Mouse (Mus musculus): Measurements from ENCODE around the gene Zfp598. TPM values are rescaled to one million over a fixed set of nuclear protein-coding genes. Genes with fewer than 3 reads are reported as not detected.
A peak's percentile ranks its signal among the peaks of the same experiment; 100 is the strongest.
"Not testable (repeated sequence)": the region's sequence is repeated elsewhere in the genome, so short reads cannot be mapped to it uniquely, and the experiment has no call there.

Gene Zfp598
- total RNA-seq, 2 experiments from 2014 or later: 22.6 to 29.1 TPM

- ATAC-seq (replicated peaks; ENCODE audit: poor library complexity): not testable (repeated sequence)
Measured at GRCm38 (mm10) chr17:24720616-24721015, 51.1 kb downstream of the Zfp598 start.

GRCm38 (mm10) chr17:24721383-24721955 lies 52.0 kb downstream of the Zfp598 start:
- ATAC-seq (replicated peaks; ENCODE audit: poor library complexity): not testable (repeated sequence)

DNA sequence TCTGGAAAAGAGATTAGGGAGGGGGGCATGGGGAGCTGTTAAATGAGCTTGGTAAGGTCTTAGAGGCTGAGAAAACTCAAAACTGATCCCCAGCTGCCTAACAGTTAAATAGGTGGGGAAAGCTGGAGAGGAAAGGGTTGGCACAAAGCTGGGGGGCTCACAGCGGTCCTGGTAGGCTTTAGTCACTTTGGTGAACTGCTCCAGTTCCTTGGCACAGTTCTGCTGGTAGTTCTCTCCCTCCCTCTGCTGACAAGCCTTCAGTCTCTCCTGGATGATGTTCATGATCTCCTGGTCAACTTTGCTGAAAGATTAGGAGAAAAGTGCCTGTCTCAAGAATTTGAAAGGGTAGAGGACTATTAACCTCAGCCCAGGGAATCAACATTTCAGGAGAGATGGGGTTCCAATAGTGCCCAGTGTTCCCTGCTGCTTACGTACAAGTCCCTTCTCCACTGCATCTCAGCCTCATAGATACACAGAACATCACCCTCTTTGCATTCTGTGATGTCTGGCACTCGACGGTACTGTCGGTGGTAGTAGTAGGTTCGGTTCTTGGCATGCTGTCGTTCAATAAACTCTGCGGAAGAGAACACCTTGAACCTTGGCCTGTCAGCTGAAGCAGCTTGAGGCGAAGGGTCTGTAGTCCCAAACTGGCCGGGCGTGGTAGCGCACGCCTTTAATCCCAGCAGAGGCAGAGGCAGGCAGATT lies 52.9 kb downstream of the Zfp598 start:
- no peak for ATAC-seq (replicated peaks; ENCODE audit: poor library complexity)

GRCm38 (mm10) chr17:24723122-24723880 lies 53.8 kb downstream of the Zfp598 start:
- ATAC-seq (replicated peaks; ENCODE audit: poor library complexity): no peak

GRCm38 (mm10) chr17:24723881-24724180 lies 54.3 kb downstream of the Zfp598 start:
- ATAC-seq (replicated peaks; ENCODE audit: poor library complexity): peak; percentile 15

DNA sequence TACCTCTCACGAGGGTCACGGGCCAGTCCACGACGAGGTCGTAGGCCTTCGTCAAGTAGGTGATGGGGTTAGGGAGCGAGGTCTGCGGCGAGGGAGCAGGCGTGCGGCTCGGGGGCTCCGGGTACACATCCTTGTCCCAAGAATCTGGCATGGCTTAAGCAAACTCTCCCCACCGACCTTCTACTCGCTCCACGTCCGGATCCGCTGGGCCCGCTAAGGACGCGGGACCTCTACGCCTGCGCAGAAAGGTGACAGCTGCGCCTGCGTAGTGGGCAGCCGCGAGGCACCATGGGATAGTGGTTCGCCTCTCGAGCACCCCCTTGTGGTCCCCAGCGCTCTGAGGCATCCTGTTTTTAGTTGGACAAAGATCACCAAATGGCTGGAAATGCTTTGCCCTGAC lies 54.7 kb downstream of the Zfp598 start, which contains the start of gene Ndufb10:
Gene Ndufb10 (minus strand): TSS at position 295 of the 400 bp plus-strand sequence.
- peak; percentile 60 for ATAC-seq (replicated peaks; ENCODE audit: poor library complexity)

DNA sequence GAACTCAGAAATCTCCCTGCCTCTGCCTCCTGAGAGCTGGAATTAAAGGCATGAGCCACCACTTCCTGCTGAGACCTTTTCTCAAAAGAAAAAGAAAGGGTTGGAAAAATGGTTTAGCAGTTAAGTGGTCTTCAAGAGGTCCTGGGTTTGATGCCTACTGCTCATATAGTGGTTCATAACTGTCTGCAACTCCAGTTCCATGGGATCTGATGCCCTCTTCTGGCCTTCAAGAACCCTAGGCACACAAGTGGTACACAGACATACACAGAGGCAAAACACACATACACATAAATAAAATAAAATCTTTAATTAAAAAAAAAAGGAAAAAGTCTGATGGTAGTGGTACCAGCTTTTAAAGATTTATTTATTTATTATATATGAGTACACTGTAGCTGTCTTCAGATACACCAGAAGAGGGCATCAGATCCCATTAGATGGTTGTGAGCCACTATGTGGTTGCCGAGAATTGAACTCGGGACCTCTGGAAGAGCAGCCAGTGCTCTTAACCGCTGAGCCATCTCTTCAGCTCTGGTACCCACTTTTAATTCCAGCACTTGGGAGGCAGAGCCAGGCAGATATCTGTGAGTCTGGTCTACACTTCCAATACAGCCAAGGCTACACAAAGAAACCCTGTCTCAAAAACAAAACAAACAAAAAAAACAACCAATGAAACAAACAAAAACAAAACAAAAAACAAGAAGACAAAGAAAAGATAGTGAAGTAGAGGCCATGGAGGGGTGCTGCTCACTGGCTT lies 56.3 kb downstream of the Zfp598 start:
- no peak for ATAC-seq (replicated peaks; ENCODE audit: poor library complexity)

DNA sequence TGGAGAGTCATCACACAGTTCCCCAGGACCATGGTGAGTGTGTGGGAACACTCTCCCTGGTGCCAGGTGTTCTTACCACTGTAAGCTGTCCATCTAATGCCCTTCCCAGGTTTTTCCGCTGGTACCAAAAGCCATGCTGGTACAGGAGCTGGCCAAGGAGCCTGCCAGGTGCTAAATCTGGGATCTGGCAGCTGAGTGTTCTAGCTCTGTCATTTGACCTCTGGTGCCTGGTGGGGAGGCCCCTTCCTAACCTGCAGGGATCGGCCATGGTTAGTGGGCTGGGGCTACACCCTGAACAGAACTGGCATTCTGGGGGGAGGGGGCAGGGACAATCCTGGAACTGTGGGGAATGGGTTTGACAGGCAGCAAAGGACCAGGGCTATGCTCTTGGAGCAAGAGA lies 58.1 kb downstream of the Zfp598 start, which contains the start of gene Rpl3l:
Gene Rpl3l (plus strand): TSS at position 203 of the 400 bp plus-strand sequence.
- ATAC-seq (replicated peaks; ENCODE audit: poor library complexity): no peak

DNA sequence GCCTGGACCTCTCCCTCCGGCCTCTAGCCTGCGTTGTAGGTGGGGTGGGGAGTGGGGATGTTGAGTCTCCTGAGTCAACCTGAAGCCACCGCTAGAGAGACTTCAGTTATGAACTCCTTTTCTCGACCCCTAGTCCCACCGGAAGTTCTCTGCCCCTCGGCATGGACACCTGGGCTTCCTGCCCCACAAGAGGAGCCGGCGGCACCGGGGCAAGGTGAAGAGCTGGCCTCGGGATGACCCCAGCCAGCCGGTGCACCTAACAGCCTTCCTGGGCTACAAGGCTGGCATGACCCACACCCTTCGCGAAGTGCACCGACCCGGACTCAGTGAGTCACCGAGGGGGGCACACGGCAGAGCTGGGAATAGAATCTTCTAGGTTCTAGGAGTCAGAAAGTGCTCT lies 58.7 kb downstream of the Zfp598 start:
- ATAC-seq (replicated peaks; ENCODE audit: poor library complexity): no peak

DNA sequence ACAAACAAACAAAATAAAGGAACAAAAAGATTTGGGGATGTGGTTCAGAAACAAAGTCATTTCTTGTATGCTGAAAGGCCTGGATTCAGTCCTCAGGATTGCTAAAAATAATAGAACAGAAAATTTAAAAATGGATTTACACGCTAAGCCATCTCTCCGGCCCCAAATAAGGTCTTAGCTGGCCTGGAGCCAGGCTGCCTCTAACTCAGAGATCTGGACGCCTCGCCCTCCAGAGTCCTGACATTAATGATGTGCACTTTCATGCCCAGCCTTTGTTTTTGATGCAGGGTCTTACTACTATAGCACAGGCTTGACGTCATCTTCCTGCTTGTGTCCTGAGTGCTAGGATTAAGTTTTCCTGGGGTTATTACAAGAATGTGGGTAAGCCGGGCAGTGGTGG lies 59.6 kb downstream of the Zfp598 start:
- no peak for ATAC-seq (replicated peaks; ENCODE audit: poor library complexity)

DNA sequence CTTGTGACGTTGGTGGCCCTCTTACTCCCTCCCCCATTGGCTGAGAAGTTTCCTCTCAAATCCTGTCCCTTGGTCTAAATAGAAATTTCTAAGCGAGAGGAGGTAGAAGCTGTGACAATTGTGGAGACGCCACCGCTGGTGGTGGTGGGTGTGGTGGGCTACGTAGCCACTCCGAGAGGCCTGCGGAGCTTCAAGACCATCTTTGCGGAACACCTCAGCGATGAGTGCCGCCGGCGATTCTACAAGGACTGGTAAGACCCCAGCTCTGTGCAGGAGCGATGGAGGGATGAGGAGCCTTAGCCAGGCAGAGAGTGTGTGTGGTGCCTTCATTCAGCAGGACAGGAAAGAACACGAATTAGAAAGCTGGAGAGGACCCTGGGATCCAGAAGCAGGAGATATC lies 61.3 kb downstream of the Zfp598 start:
- no peak for ATAC-seq (replicated peaks; ENCODE audit: poor library complexity)

Other genes with a start within 250 kb of the Zfp598 start
Only the 30 nearest of the 33 such genes appear.
- 23.3 and 27.5 TPM in 2 replicates for gene E4f1, start 199.4 kb upstream of the Zfp598 start, total RNA-seq (2015)
- gene E4f1, start 199.4 kb upstream of the Zfp598 start, total RNA-seq (2017): 13.6 and 18.7 TPM in 2 replicates
- 25.4 and 26.4 TPM in 2 replicates for gene Pgp, start 199.3 kb upstream of the Zfp598 start, total RNA-seq (2015)
- 16.6 and 21.5 TPM in 2 replicates for gene Pgp, start 199.3 kb upstream of the Zfp598 start, total RNA-seq (2017)
- 0.35 and 0.81 TPM in 2 replicates for gene Bricd5, start 195.8 kb upstream of the Zfp598 start, total RNA-seq (2015)
- gene Bricd5, start 195.8 kb upstream of the Zfp598 start, total RNA-seq (2017): not detected in 2 replicates
- 9.2 TPM in 2 replicates for gene Mlst8, start 190.6 kb upstream of the Zfp598 start, total RNA-seq (2015)
- gene Mlst8, start 190.6 kb upstream of the Zfp598 start, total RNA-seq (2017): 14.9 and 28.9 TPM in 2 replicates
- gene Caskin1, start 181.1 kb upstream of the Zfp598 start, total RNA-seq (2015): not detected in 2 replicates
- not detected in 2 replicates for gene Caskin1, start 181.1 kb upstream of the Zfp598 start, total RNA-seq (2017)
- 50.9 and 54.7 TPM in 2 replicates for gene Traf7, start 141.7 kb upstream of the Zfp598 start, total RNA-seq (2015)
- 91.7 and 98.9 TPM in 2 replicates for gene Traf7, start 141.7 kb upstream of the Zfp598 start, total RNA-seq (2017)
- gene Rab26, start 135.5 kb upstream of the Zfp598 start, total RNA-seq (2015): 0.12 and 0.17 TPM in 2 replicates
- 0.14 and 0.71 TPM in 2 replicates for gene Rab26, start 135.5 kb upstream of the Zfp598 start, total RNA-seq (2017)
- gene Pkd1, start 119.9 kb upstream of the Zfp598 start, total RNA-seq (2015): 7.4 and 10.6 TPM in 2 replicates
- gene Pkd1, start 119.9 kb upstream of the Zfp598 start, total RNA-seq (2017): 6.2 and 15.1 TPM in 2 replicates
- gene Tsc2, start 37.1 kb upstream of the Zfp598 start, total RNA-seq (2015): 64.3 and 66.9 TPM in 2 replicates
- gene Tsc2, start 37.1 kb upstream of the Zfp598 start, total RNA-seq (2017): 52.1 and 54.1 TPM in 2 replicates
- gene Nthl1, start 37.0 kb upstream of the Zfp598 start, total RNA-seq (2015): 5.7 and 6.7 TPM in 2 replicates
- gene Nthl1, start 37.0 kb upstream of the Zfp598 start, total RNA-seq (2017): 12.0 and 13.6 TPM in 2 replicates
- gene Slc9a3r2, start 19.4 kb upstream of the Zfp598 start, total RNA-seq (2015): 1.2 and 2.6 TPM in 2 replicates
- gene Slc9a3r2, start 19.4 kb upstream of the Zfp598 start, total RNA-seq (2017): 1.4 and 1.6 TPM in 2 replicates
- gene Npw, start 11.2 kb upstream of the Zfp598 start, total RNA-seq (2015): not detected in 2 replicates
- gene Npw, start 11.2 kb upstream of the Zfp598 start, total RNA-seq (2017): not detected in 2 replicates
- not detected in 2 replicates for gene Syngr3, start 20.3 kb downstream of the Zfp598 start, total RNA-seq (2015)
- gene Syngr3, start 20.3 kb downstream of the Zfp598 start, total RNA-seq (2017): not detected in 2 replicates
- 22.4 and 23.6 TPM in 2 replicates for gene Gfer, start 26.5 kb downstream of the Zfp598 start, total RNA-seq (2015)
- gene Gfer, start 26.5 kb downstream of the Zfp598 start, total RNA-seq (2017): 37.2 and 62.7 TPM in 2 replicates
- gene Noxo1, start 26.5 kb downstream of the Zfp598 start, total RNA-seq (2015): 2.6 and 3.4 TPM in 2 replicates
- gene Noxo1, start 26.5 kb downstream of the Zfp598 start, total RNA-seq (2017): 1.0 and 1.2 TPM in 2 replicates
- gene Tbl3, start 38.0 kb downstream of the Zfp598 start, total RNA-seq (2015): 27.6 and 36.8 TPM in 2 replicates
- 41.1 and 45.3 TPM in 2 replicates for gene Tbl3, start 38.0 kb downstream of the Zfp598 start, total RNA-seq (2017)
- 0.20 TPM in 1 of 2 replicates, not detected in the other for gene Rnf151, start 48.4 kb downstream of the Zfp598 start, total RNA-seq (2015)
- gene Rnf151, start 48.4 kb downstream of the Zfp598 start, total RNA-seq (2017): not detected in 2 replicates
- gene Rps2, start 48.4 kb downstream of the Zfp598 start, total RNA-seq (2015): 5,974 and 6,144 TPM in 2 replicates
- 1,525 and 1,766 TPM in 2 replicates for gene Rps2, start 48.4 kb downstream of the Zfp598 start, total RNA-seq (2017)
- gene Ndufb10, start 54.8 kb downstream of the Zfp598 start, total RNA-seq (2015): 236 and 247 TPM in 2 replicates
- 256 and 308 TPM in 2 replicates for gene Ndufb10, start 54.8 kb downstream of the Zfp598 start, total RNA-seq (2017)
- gene Rpl3l, start 58.1 kb downstream of the Zfp598 start, total RNA-seq (2015): 0.24 and 0.74 TPM in 2 replicates
- gene Rpl3l, start 58.1 kb downstream of the Zfp598 start, total RNA-seq (2017): 0.30 TPM in 1 of 2 replicates, not detected in the other
- 378 and 438 TPM in 2 replicates for gene Msrb1, start 67.0 kb downstream of the Zfp598 start, total RNA-seq (2015)
- 155 and 224 TPM in 2 replicates for gene Msrb1, start 67.0 kb downstream of the Zfp598 start, total RNA-seq (2017)
- not detected in 2 replicates for gene Hs3st6, start 83.3 kb downstream of the Zfp598 start, total RNA-seq (2015)
- gene Hs3st6, start 83.3 kb downstream of the Zfp598 start, total RNA-seq (2017): not detected in 2 replicates
- not detected in 2 replicates for gene Meiob, start 134.6 kb downstream of the Zfp598 start, total RNA-seq (2015)
- gene Meiob, start 134.6 kb downstream of the Zfp598 start, total RNA-seq (2017): not detected in 2 replicates
- gene Hagh, start 170.5 kb downstream of the Zfp598 start, total RNA-seq (2015): 31.4 and 34.4 TPM in 2 replicates
- gene Hagh, start 170.5 kb downstream of the Zfp598 start, total RNA-seq (2017): 36.0 TPM in 2 replicates
- gene Fahd1, start 180.7 kb downstream of the Zfp598 start, total RNA-seq (2015): 10.5 and 11.3 TPM in 2 replicates
- 17.0 and 18.9 TPM in 2 replicates for gene Fahd1, start 180.7 kb downstream of the Zfp598 start, total RNA-seq (2017)
- not detected in 2 replicates for gene Igfals, start 196.3 kb downstream of the Zfp598 start, total RNA-seq (2015)
- gene Igfals, start 196.3 kb downstream of the Zfp598 start, total RNA-seq (2017): not detected in 2 replicates
- 103 and 114 TPM in 2 replicates for gene Nubp2, start 216.7 kb downstream of the Zfp598 start, total RNA-seq (2015)
- gene Nubp2, start 216.7 kb downstream of the Zfp598 start, total RNA-seq (2017): 50.4 and 57.8 TPM in 2 replicates
- gene Spsb3, start 217.0 kb downstream of the Zfp598 start, total RNA-seq (2015): 14.6 and 17.9 TPM in 2 replicates
- gene Spsb3, start 217.0 kb downstream of the Zfp598 start, total RNA-seq (2017): 13.9 and 15.3 TPM in 2 replicates
- gene Eme2, start 225.4 kb downstream of the Zfp598 start, total RNA-seq (2015): 3.2 and 6.9 TPM in 2 replicates
- 9.1 and 18.6 TPM in 2 replicates for gene Eme2, start 225.4 kb downstream of the Zfp598 start, total RNA-seq (2017)
- 54.2 and 59.2 TPM in 2 replicates for gene Mrps34, start 225.4 kb downstream of the Zfp598 start, total RNA-seq (2015)
- gene Mrps34, start 225.4 kb downstream of the Zfp598 start, total RNA-seq (2017): 31.9 and 35.5 TPM in 2 replicates

All from megakaryocyte progenitor cell, adult 5-6 weeks (primary cell).